Mouse (Mus musculus): ENCODE results near the gene Slc12a3.

DNA sequence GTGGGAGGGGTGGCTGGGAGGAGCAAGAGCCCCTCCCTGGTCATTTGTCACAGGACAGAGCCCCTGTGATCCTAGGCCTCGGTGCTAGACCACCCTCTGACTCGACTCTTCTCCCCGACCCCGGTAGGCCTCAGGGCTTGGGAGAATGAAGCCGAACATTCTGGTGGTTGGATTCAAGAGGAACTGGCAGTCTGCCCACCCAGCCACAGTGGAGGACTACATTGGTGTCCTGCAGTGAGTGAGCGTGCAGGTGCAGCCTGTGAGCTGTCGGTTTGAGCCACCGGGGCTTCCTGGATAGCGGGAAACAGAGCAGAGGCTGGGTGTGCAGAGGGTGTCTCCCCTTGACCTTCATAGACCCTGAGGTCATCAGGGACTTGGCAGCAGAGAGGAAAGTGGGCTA, 19.4 kb downstream of the Slc12a3 start:
- TF ChIP-seq GATA1 (IDR thresholded peaks at IDR 0.05; ENCODE audit: low read length) = no peak
- no peak for TF ChIP-seq TAL1 (IDR thresholded peaks at IDR 0.05; ENCODE audit: low read length)

All from erythroblast, embryonic 14.5 days (primary cell).